27 mouse cellular contexts compared by ENCODE assay signal in genomic region chr1:48792573-48792972, GRCm38 (mm10).
DNase-seq lines count a peak whose midpoint lies in the region; ATAC-seq and TF ChIP-seq lines count a peak whose summit lies in the region.
"Had no signal": no experiment of that assay in that cellular context is flagged by ENCODE, and none has a peak within 500 bp of the region (broad histone marks: within the 10 kb centered on the region; RNA-seq: fewer than 3 reads in every experiment).

No protein-coding gene starts in this region.

- H3K27ac ChIP-seq in forebrain, embryonic 12.5 days, result no peak overlapping the region
- no peak overlapping the region for H3K27ac ChIP-seq in forebrain, embryonic 11.5 days (ENCODE audit: low read depth, low read length)
- no peak overlapping the region for H3K27ac ChIP-seq in forebrain, embryonic 14.5 days (ENCODE audit: low read depth, low read length)
- H3K27ac ChIP-seq in forebrain, postnatal 0 days (ENCODE audit: low read depth, low read length), result no peak overlapping the region
- H3K27ac ChIP-seq: embryonic facial prominence, embryonic 12.5 days; embryonic facial prominence, embryonic 15.5 days; gastrocnemius, adult 2 months; heart, embryonic 15.5 days; hindbrain, embryonic 10.5 days; hindbrain, embryonic 13.5 days; intestine, embryonic 15.5 days had no signal

- no peak for TF ChIP-seq CTCF in forebrain, postnatal 0 days (IDR thresholded peaks at IDR 0.05; ENCODE audit: low read depth)

- H3K4me2 ChIP-seq in forebrain, embryonic 12.5 days, result no peak overlapping the region
- H3K4me2 ChIP-seq in forebrain, embryonic 11.5 days (ENCODE audit: low read depth, low read length, severe bottlenecking), result no peak overlapping the region
- H3K4me2 ChIP-seq in forebrain, embryonic 14.5 days (ENCODE audit: low read length), result no peak overlapping the region
- H3K4me2 ChIP-seq in forebrain, postnatal 0 days (ENCODE audit: low read depth), result no peak overlapping the region
- H3K4me2 ChIP-seq: embryonic facial prominence, embryonic 12.5 days; embryonic facial prominence, embryonic 15.5 days; heart, embryonic 12.5 days; heart, embryonic 15.5 days; hindbrain, embryonic 13.5 days; intestine, embryonic 15.5 days had no signal

- H3K4me1 ChIP-seq in forebrain, embryonic 12.5 days, result no peaks in the 10 kb centered on the region
- no peaks in the 10 kb centered on the region for H3K4me1 ChIP-seq in forebrain, embryonic 11.5 days (replicated peaks; ENCODE audit: control insufficient read depth, insufficient read depth, low read length)
- H3K4me1 ChIP-seq in forebrain, embryonic 14.5 days (ENCODE audit: control insufficient read depth, insufficient read depth, low read length), result no peaks in the 10 kb centered on the region
- no peaks in the 10 kb centered on the region for H3K4me1 ChIP-seq in forebrain, postnatal 0 days (ENCODE audit: insufficient read depth)
- H3K4me1 ChIP-seq: embryonic facial prominence, embryonic 12.5 days; embryonic facial prominence, embryonic 15.5 days; heart, embryonic 12.5 days; heart, embryonic 15.5 days; hindbrain, embryonic 10.5 days; hindbrain, embryonic 13.5 days; intestine, embryonic 15.5 days had no signal

- no peak overlapping the region for H3K9ac ChIP-seq in forebrain, embryonic 12.5 days
- no peak overlapping the region for H3K9ac ChIP-seq in forebrain, embryonic 11.5 days (ENCODE audit: low read length)
- H3K9ac ChIP-seq in forebrain, embryonic 14.5 days (ENCODE audit: low read length), result no peak overlapping the region
- H3K9ac ChIP-seq in forebrain, postnatal 0 days, result no peak overlapping the region
- H3K9ac ChIP-seq: embryonic facial prominence, embryonic 12.5 days; embryonic facial prominence, embryonic 15.5 days; heart, embryonic 12.5 days; heart, embryonic 15.5 days; hindbrain, embryonic 13.5 days; intestine, embryonic 15.5 days had no signal

- no peaks in the 10 kb centered on the region for H3K27me3 ChIP-seq in forebrain, embryonic 12.5 days
- H3K27me3 ChIP-seq in forebrain, embryonic 11.5 days (ENCODE audit: control insufficient read depth, insufficient read depth, low read length), result no peaks in the 10 kb centered on the region
- no peaks in the 10 kb centered on the region for H3K27me3 ChIP-seq in forebrain, embryonic 14.5 days (replicated peaks; ENCODE audit: control insufficient read depth, insufficient read depth, low read length)
- H3K27me3 ChIP-seq in forebrain, postnatal 0 days (ENCODE audit: insufficient read depth, low read length), result no peaks in the 10 kb centered on the region
- H3K27me3 ChIP-seq: embryonic facial prominence, embryonic 12.5 days; embryonic facial prominence, embryonic 15.5 days; heart, embryonic 12.5 days; heart, embryonic 15.5 days; hindbrain, embryonic 13.5 days; intestine, embryonic 15.5 days had no signal

- no peaks in the 10 kb centered on the region for H3K9me3 ChIP-seq in forebrain, embryonic 12.5 days
- no peaks in the 10 kb centered on the region for H3K9me3 ChIP-seq in forebrain, embryonic 11.5 days (ENCODE audit: control insufficient read depth, low read length)
- H3K9me3 ChIP-seq in forebrain, embryonic 14.5 days (replicated peaks; ENCODE audit: control insufficient read depth, low read length), result no peaks in the 10 kb centered on the region
- H3K9me3 ChIP-seq in forebrain, postnatal 0 days (ENCODE audit: low read length), result no peaks in the 10 kb centered on the region
- H3K9me3 ChIP-seq: embryonic facial prominence, embryonic 12.5 days; embryonic facial prominence, embryonic 15.5 days; heart, embryonic 12.5 days; heart, embryonic 15.5 days; hindbrain, embryonic 10.5 days; hindbrain, embryonic 13.5 days; intestine, embryonic 15.5 days had no signal

- H3K36me3 ChIP-seq in forebrain, embryonic 12.5 days (replicated peaks), result no peaks in the 10 kb centered on the region
- H3K36me3 ChIP-seq in forebrain, embryonic 11.5 days (ENCODE audit: control insufficient read depth, insufficient read depth, low read length), result no peaks in the 10 kb centered on the region
- H3K36me3 ChIP-seq in forebrain, embryonic 14.5 days (ENCODE audit: control insufficient read depth, insufficient read depth, low read length), result no peaks in the 10 kb centered on the region
- H3K36me3 ChIP-seq in forebrain, postnatal 0 days (ENCODE audit: insufficient read depth), result no peaks in the 10 kb centered on the region
- H3K36me3 ChIP-seq: embryonic facial prominence, embryonic 12.5 days; embryonic facial prominence, embryonic 15.5 days; heart, embryonic 12.5 days; heart, embryonic 15.5 days; hindbrain, embryonic 10.5 days; hindbrain, embryonic 13.5 days; intestine, embryonic 15.5 days had no signal

- WGBS in forebrain, embryonic 12.5 days, result 59% methylated on average over 2 of the region's 2 CpGs
- 66% methylated on average over 2 of the region's 2 CpGs for WGBS in forebrain, embryonic 11.5 days
- WGBS in forebrain, embryonic 14.5 days, result 60% methylated on average over 2 of the region's 2 CpGs
- 48% methylated on average over 2 of the region's 2 CpGs for WGBS in forebrain, postnatal 0 days

- H3K4me3 ChIP-seq in forebrain, embryonic 12.5 days (replicated peaks), result no peak overlapping the region
- H3K4me3 ChIP-seq in forebrain, embryonic 11.5 days (ENCODE audit: low read depth, low read length), result no peak overlapping the region
- H3K4me3 ChIP-seq in forebrain, embryonic 14.5 days (ENCODE audit: low read depth, low read length), result no peak overlapping the region
- H3K4me3 ChIP-seq in forebrain, postnatal 0 days (ENCODE audit: low read depth, low read length), result no peak overlapping the region
- H3K4me3 ChIP-seq: embryonic facial prominence, embryonic 12.5 days; embryonic facial prominence, embryonic 15.5 days; gastrocnemius, adult 2 months; heart, embryonic 12.5 days; heart, embryonic 15.5 days; hindbrain, embryonic 10.5 days; hindbrain, embryonic 13.5 days; intestine, embryonic 15.5 days had no signal

- DNase-seq in forebrain, embryonic 11.5 days (ENCODE audit: low spot score), result no peak
- DNase-seq in forebrain, embryonic 14.5 days (ENCODE audit: low spot score), result peak; percentile 61
- DNase-seq in forebrain, postnatal 0 days, result peak; percentile 5
- DNase-seq in left cerebral cortex, adult 8-10 months (ENCODE audit: low spot score in 2 of 2), result no peak
- no peak for DNase-seq in layer of hippocampus, postnatal 25 days (ENCODE audit: extremely low spot score in 1 of 2, low spot score in 1 of 2)
- DNase-seq: adrenal gland, adult 8-10 months; adrenal gland, postnatal 25 days; cerebellum, adult 11 months; cerebellum, adult 2 months; cerebellum, adult 9-11 months; cerebellum, postnatal 25 days; gastrocnemius, adult 2 months; gastrocnemius, postnatal 25 days; heart, adult 18-20 months; heart, postnatal 10 days; heart, postnatal 36 days; kidney, adult 11 months had no signal

- 0 out of 2 replicates have a peak, but pooled peaks have one; percentile 39 for ATAC-seq in forebrain, embryonic 12.5 days (ENCODE audit: low FRiP score)
- no peak for ATAC-seq in forebrain, embryonic 11.5 days (replicated peaks; ENCODE audit: low FRiP score)
- ATAC-seq in forebrain, embryonic 14.5 days, result peak; percentile 68
- ATAC-seq in forebrain, postnatal 0 days, result peak; percentile 50; the same call in 1 of the 2 replicates
- ATAC-seq: activated CD4-positive, CD25-positive, alpha-beta regulatory T cell, adult 4 months; hindbrain, embryonic 16.5 days; intestine, embryonic 15.5 days had no signal

Comparison
In these comparisons a context has a peak if more than half of its experiments do, and no peak if none do; other contexts are left out.
1. DNase-seq: peak in forebrain, embryonic 14.5 days (single experiment) and forebrain, postnatal 0 days (single experiment); none in forebrain, embryonic 11.5 days (single experiment), left cerebral cortex, adult 8-10 months (0 of 2) and layer of hippocampus, postnatal 25 days (0 of 2).